Mouse (Mus musculus) liver, postnatal 0 days (tissue): ENCODE measurements around the gene Cpsf2. TPM values are rescaled to one million over a fixed set of nuclear protein-coding genes. Genes with fewer than 3 reads are reported as not detected.
A peak's percentile ranks its signal among the peaks of the same experiment; 100 is the strongest.

Experiments used
- ATAC-seq: fragments of 200-750 bp; cut with Nextera tagmentation; 2 replicates; pipeline ENCODE4 v1.8.0; 2017; ENCODE audit warnings: mild to moderate bottlenecking, moderate library complexity
- DNase-seq: peaks from one replicate; pipeline ENCODE4 v3.0.0-alpha.2; 2016
- H3K27ac ChIP-seq: fragments of 300-500 bp; sonication (generic); 2 replicates; pipeline ENCODE4 v1.5.1; 2014; ENCODE audit warnings: antibody characterized with exemption, moderate library complexity, mild to moderate bottlenecking, low read depth
- H3K27me3 ChIP-seq: fragments of 300-500 bp; sonication (generic); 2 replicates; pipeline ENCODE4 v1.6.1; 2014; ENCODE audit warnings: low read length, control low read depth, mixed read lengths; ENCODE audit not compliant: insufficient read depth
- H3K36me3 ChIP-seq: fragments of 300-500 bp; sonication (generic); replicated peaks from 2 replicates; pipeline ENCODE4 v1.6.1; 2014; ENCODE audit warnings: mild to moderate bottlenecking, control low read depth, low read length, moderate library complexity, mixed read lengths; ENCODE audit not compliant: insufficient read depth
- H3K4me1 ChIP-seq: fragments of 300-500 bp; sonication (generic); 2 replicates; pipeline ENCODE4 v1.6.1; 2014; ENCODE audit warnings: antibody characterized with exemption, mild to moderate bottlenecking, control low read depth; ENCODE audit not compliant: insufficient read depth
- H3K4me2 ChIP-seq: fragments of 300-500 bp; sonication (generic); 2 replicates; pipeline ENCODE4 v1.6.1; 2014; ENCODE audit warnings: low read depth, mild to moderate bottlenecking, low read length, moderate library complexity, mixed read lengths
- H3K4me3 ChIP-seq: fragments of 300-500 bp; sonication (generic); 2 replicates; pipeline ENCODE4 v1.5.1; 2014; ENCODE audit warnings: low read depth, low read length
- H3K9ac ChIP-seq: fragments of 300-500 bp; sonication (generic); replicated peaks from 2 replicates; pipeline ENCODE4 v1.6.1; 2014; ENCODE audit warnings: mild to moderate bottlenecking, moderate library complexity
- H3K9me3 ChIP-seq: fragments of 300-500 bp; sonication (generic); 2 replicates; pipeline ENCODE4 v1.6.1; 2016; ENCODE audit warnings: mild to moderate bottlenecking, control low read depth, low read length, mixed read lengths
- CTCF ChIP-seq: sonication (generic); IDR thresholded peaks from 2 replicates; pipeline ENCODE4 v1.5.1; 2016; ENCODE audit warnings: antibody characterized with exemption, low read depth
- EP300 ChIP-seq: IDR thresholded peaks from 2 replicates; pipeline ENCODE4 v1.6.1; 2016; ENCODE audit warnings: antibody characterized with exemption, low read depth, mild to moderate bottlenecking
- WGBS: fragments of 180-500 bp; shearing (Covaris S2); extraction: QIAGEN DNeasy Blood & Tissue Kit; methylation state at CpG from one replicate; pipeline ENCODE4 v1.1.7; 2014; ENCODE audit not compliant: insufficient replicate concordance; 5-methylcytosine and 5-hydroxymethylcytosine counted together
- polyA plus RNA-seq: library from polyadenylated mRNA; unstranded; fragments of >200 nt; fragmentation: Nextera tagmentation; extraction: Ambion mirVana; gene quantifications from 2 replicates; pipeline ENCODE4 v1.2.1, GENCODE M21; 2015

Gene Cpsf2
- polyA plus RNA-seq, 1 experiment from 2014 or later: 12.0 TPM

GRCm38 (mm10) chr12:102014411-102014810, 38.6 kb downstream of the Cpsf2 start:
- Histone ChIP-seq H3K9ac (no peak overlapping the region), H3K4me2 (no peak overlapping the region), H3K27me3 (no peaks in the 10 kb centered on the region), H3K27ac (no peak overlapping the region), H3K36me3 (no peaks in the 10 kb centered on the region), H3K4me3 (no peak overlapping the region), H3K9me3 (no peaks in the 10 kb centered on the region), H3K4me1 (no peaks in the 10 kb centered on the region)
- 79% methylated on average over 5 of the region's 5 CpGs for WGBS
- no peak for ATAC-seq
- DNase-seq: no peak
- no peak for TF ChIP-seq EP300
- TF ChIP-seq CTCF: no peak

GRCm38 (mm10) chr12:102015127-102015526, 39.3 kb downstream of the Cpsf2 start:
- ATAC-seq (no peak), DNase-seq (no peak)
- no peak overlapping the region for H3K4me2 ChIP-seq
- TF ChIP-seq CTCF: no peak
- TF ChIP-seq EP300: no peak
- no peaks in the 10 kb centered on the region for H3K36me3 ChIP-seq
- no peaks in the 10 kb centered on the region for H3K9me3 ChIP-seq
- no peaks in the 10 kb centered on the region for H3K27me3 ChIP-seq
- WGBS: 87% methylated on average over 6 of the region's 6 CpGs
- H3K9ac ChIP-seq: no peak overlapping the region
- H3K4me1 ChIP-seq: no peaks in the 10 kb centered on the region
- no peak overlapping the region for H3K27ac ChIP-seq
- H3K4me3 ChIP-seq: no peak overlapping the region

GRCm38 (mm10) chr12:102021923-102022322, 46.1 kb downstream of the Cpsf2 start:
- H3K27ac ChIP-seq: no peak overlapping the region
- DNase-seq (no peak), ATAC-seq (no peak)
- WGBS: 77% methylated on average over 6 of the region's 6 CpGs
- TF ChIP-seq CTCF: no peak
- TF ChIP-seq EP300: no peak
- H3K9ac ChIP-seq: no peak overlapping the region
- H3K4me3 ChIP-seq: no peak overlapping the region
- H3K4me1 ChIP-seq: no peaks in the 10 kb centered on the region
- H3K36me3 ChIP-seq: no peaks in the 10 kb centered on the region
- H3K9me3 ChIP-seq: no peaks in the 10 kb centered on the region
- H3K27me3 ChIP-seq: no peaks in the 10 kb centered on the region
- H3K4me2 ChIP-seq: no peak overlapping the region

GRCm38 (mm10) chr12:102029184-102029583, 53.4 kb downstream of the Cpsf2 start:
- no peaks in the 10 kb centered on the region for H3K9me3 ChIP-seq
- DNase-seq: no peak
- no peaks in the 10 kb centered on the region for H3K4me1 ChIP-seq
- 47% methylated on average over 7 of the region's 7 CpGs for WGBS
- H3K9ac ChIP-seq: no peak overlapping the region
- ATAC-seq: no peak
- H3K36me3 ChIP-seq: no peaks in the 10 kb centered on the region
- H3K4me3 ChIP-seq: no peak overlapping the region
- TF ChIP-seq EP300 (no peak), CTCF (no peak)
- H3K27me3 ChIP-seq: no peaks in the 10 kb centered on the region
- no peak overlapping the region for H3K27ac ChIP-seq
- H3K4me2 ChIP-seq: no peak overlapping the region

GRCm38 (mm10) chr12:102029892-102030446, 54.2 kb downstream of the Cpsf2 start:
- 46% methylated on average over 4 of the region's 4 CpGs for WGBS
- Histone ChIP-seq H3K27ac (no peak overlapping the region), H3K4me2 (no peak overlapping the region), H3K4me1 (no peaks in the 10 kb centered on the region), H3K9me3 (no peaks in the 10 kb centered on the region), H3K27me3 (no peaks in the 10 kb centered on the region), H3K9ac (no peak overlapping the region), H3K4me3 (no peak overlapping the region), H3K36me3 (no peaks in the 10 kb centered on the region)
- DNase-seq (no peak), ATAC-seq (no peak)
- TF ChIP-seq EP300: no peak
- TF ChIP-seq CTCF: 0 out of 2 replicates have a peak, but pooled peaks have one; percentile 4

- Histone ChIP-seq H3K4me1 (no peaks in the 10 kb centered on the region), H3K9ac (no peak overlapping the region), H3K27ac (no peak overlapping the region), H3K9me3 (no peaks in the 10 kb centered on the region), H3K4me2 (no peak overlapping the region), H3K27me3 (no peaks in the 10 kb centered on the region), H3K4me3 (no peak overlapping the region), H3K36me3 (no peaks in the 10 kb centered on the region)
- no peak for TF ChIP-seq EP300
- TF ChIP-seq CTCF: no peak
- 69% methylated on average over 4 of the region's 4 CpGs for WGBS
- DNase-seq (no peak), ATAC-seq (no peak)
Measured at GRCm38 (mm10) chr12:102034934-102035333, 59.1 kb downstream of the Cpsf2 start.

GRCm38 (mm10) chr12:102039861-102040260, 64.1 kb downstream of the Cpsf2 start:
- Histone ChIP-seq H3K4me2 (no peak overlapping the region), H3K9ac (no peak overlapping the region), H3K4me1 (no peaks in the 10 kb centered on the region), H3K9me3 (no peaks in the 10 kb centered on the region), H3K27me3 (no peaks in the 10 kb centered on the region), H3K27ac (no peak overlapping the region), H3K4me3 (no peak overlapping the region), H3K36me3 (no peaks in the 10 kb centered on the region)
- TF ChIP-seq CTCF: no peak
- TF ChIP-seq EP300: no peak
- DNase-seq: no peak
- WGBS: 84% methylated on average over 2 of the region's 2 CpGs
- ATAC-seq: no peak
